Mouse (Mus musculus): ENCODE results near the gene Vmn2r79.
"Not testable (repeated sequence)": the region's sequence is repeated elsewhere in the genome, so short reads cannot be mapped to it uniquely, and the experiment has no call there.

The Vmn2r79 gene

DNA sequence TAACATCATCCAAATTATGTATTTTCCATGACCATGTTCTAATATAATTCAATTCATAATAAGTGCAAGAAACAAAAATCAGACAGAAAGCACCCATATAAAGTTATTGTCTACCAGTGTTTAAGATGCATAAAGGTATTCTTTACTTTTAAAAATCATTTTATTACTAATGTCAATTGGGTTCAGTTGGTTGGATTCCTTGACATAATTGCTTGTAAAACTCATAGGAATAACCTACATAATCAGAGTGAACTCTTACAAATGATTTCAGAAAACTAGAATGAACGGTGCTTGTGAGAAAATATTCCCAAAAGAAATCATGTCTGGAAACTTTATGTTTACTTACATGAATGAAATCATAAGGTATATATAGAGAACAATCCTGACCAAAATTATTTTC, at the start of gene Vmn2r79:
Vmn2r79 (plus strand) TSS at position 301 of the 400 bp plus-strand sequence.
- DNase-seq, result not testable (repeated sequence)

DNA sequence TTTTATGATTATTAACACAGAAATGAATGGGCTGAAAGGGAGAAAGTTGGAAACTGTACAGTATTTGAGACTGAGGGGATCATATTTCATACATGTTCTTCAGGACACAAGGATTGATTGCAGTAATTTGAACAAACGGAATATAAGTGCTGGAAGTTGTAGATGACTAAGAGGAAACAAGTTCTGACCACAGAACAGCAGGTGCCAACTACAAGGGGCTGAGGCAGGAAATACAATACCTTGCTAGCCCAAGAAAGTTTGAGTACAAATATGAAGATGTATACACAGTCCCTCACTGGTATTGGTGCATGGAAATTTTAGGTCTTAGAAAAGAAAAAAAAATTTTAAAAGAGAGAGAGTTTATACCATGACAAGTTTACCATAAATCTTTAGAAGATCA, 1.2 kb upstream of the Vmn2r79 start:
- no peak for DNase-seq

DNA sequence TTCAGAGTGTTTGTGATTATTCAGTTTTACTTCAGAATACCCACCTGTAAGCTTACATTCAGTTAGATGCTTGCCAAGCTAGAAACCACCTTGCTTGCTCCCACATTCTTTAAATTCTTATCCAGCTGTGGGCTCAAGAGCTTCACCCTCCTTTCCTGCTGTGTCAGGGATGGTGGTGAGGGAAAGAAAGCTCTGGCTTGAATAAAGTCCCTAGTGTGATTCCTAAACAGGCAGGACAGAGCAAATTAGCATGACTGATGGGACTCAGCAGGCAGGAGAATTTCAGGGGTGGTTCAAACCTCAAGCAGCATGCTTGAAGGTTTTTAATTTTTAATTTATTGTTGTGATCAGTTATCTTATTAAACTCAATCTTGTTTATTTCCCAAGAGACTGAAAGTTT, 30.6 kb downstream of the Vmn2r79 start:
- not testable (repeated sequence) for DNase-seq

DNA sequence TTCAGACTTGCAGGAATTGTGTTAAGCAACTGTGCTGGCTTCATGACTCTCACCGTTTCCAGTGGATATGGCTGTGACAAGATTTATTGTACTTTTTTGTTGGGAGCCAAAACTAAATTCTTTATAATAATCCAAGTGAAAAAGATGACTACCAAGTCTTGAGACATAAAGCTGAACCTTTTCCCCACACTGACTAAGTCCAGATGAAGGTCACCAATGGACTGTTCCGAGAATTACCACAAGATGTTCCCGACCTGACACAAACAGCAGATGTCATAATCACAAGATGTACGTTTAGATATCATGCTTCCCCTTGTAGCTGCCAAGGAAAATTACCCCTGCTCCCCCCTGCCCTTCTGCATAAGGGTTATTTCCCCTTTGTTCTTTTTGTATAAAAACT, 67.7 kb downstream of the Vmn2r79 start:
- DNase-seq, result no peak

Measured in kidney, postnatal 25 days (tissue).